24 mouse cellular contexts compared by ENCODE assay signal in genomic region chr2:168522247-168522646, GRCm38 (mm10).
DNase-seq lines count a peak whose midpoint lies in the region; ATAC-seq and TF ChIP-seq lines count a peak whose summit lies in the region.
"Had no signal": no experiment of that assay in that cellular context is flagged by ENCODE, and none has a peak within 500 bp of the region (broad histone marks: within the 10 kb centered on the region; RNA-seq: fewer than 3 reads in every experiment).

No protein-coding gene starts in this region.

- WGBS in midbrain, embryonic 11.5 days, result 92% methylated on average over 3 of the region's 3 CpGs
- WGBS in midbrain, embryonic 10.5 days, result 88% methylated on average over 3 of the region's 3 CpGs
- 93% methylated on average over 3 of the region's 3 CpGs for WGBS in limb, embryonic 10.5 days

- DNase-seq in midbrain, embryonic 11.5 days (ENCODE audit: low spot score, missing footprints), result peak; percentile 60
- DNase-seq in midbrain, embryonic 10.5 days (ENCODE audit: low spot score), result no peak
- DNase-seq in CH12.LX (ENCODE audit: extremely low read depth), result peak; percentile 39
- DNase-seq in limb, embryonic 10.5 days (ENCODE audit: low spot score), result no peak
- DNase-seq in cerebellum, adult 9-11 months, result no peak
- no peak for DNase-seq in urinary bladder, postnatal 36 days (ENCODE audit: low spot score in 2 of 2)
- no peak for DNase-seq in right cerebral cortex, postnatal 36 days (ENCODE audit: low spot score in 2 of 2)
- DNase-seq: adrenal gland, postnatal 10 days; B cell, adult 2 months; cerebellum, adult 11 months; cerebellum, adult 8-10 months; cerebellum, postnatal 14 days; forebrain, postnatal 0 days; gastrocnemius, postnatal 25 days; heart, adult 11 months; kidney, adult 11 months had no signal

- H3K27ac ChIP-seq in midbrain, embryonic 11.5 days (ENCODE audit: low read depth, low read length), result no peak overlapping the region
- no peak overlapping the region for H3K27ac ChIP-seq in midbrain, embryonic 10.5 days (replicated peaks)
- H3K27ac ChIP-seq in CH12.LX (ENCODE audit: insufficient read depth, low read depth), result no peak overlapping the region
- 0 out of 2 replicates have a peak overlapping the region, but pooled peaks have one; percentile 5 for H3K27ac ChIP-seq in limb, embryonic 10.5 days
- H3K27ac ChIP-seq: embryonic facial prominence, embryonic 12.5 days; embryonic facial prominence, embryonic 15.5 days; hindbrain, embryonic 10.5 days; hindbrain, embryonic 13.5 days; intestine, embryonic 15.5 days had no signal

- no peaks in the 10 kb centered on the region for H3K9me3 ChIP-seq in midbrain, embryonic 11.5 days (ENCODE audit: control insufficient read depth, low read length)
- no peaks in the 10 kb centered on the region; the same call in 1 of the 2 replicates for H3K9me3 ChIP-seq in midbrain, embryonic 10.5 days (replicated peaks)
- H3K9me3 ChIP-seq in CH12.LX (replicated peaks; ENCODE audit: low read length), result no peaks in the 10 kb centered on the region
- H3K9me3 ChIP-seq in limb, embryonic 10.5 days (replicated peaks), result no peaks in the 10 kb centered on the region
- H3K9me3 ChIP-seq: embryonic facial prominence, embryonic 12.5 days; embryonic facial prominence, embryonic 15.5 days; intestine, embryonic 15.5 days had no signal

- no peaks in the 10 kb centered on the region for H3K36me3 ChIP-seq in midbrain, embryonic 11.5 days (ENCODE audit: control insufficient read depth, insufficient read depth, low read length)
- H3K36me3 ChIP-seq in midbrain, embryonic 10.5 days, result no peaks in the 10 kb centered on the region
- peaks cover 18 to 78% of the 10 kb centered on the region in 2 experiments for H3K36me3 ChIP-seq in CH12.LX (replicated peaks in 1 of 2; ENCODE audit: control insufficient read depth in 1 of 2, insufficient read depth in 1 of 2, low read length in 1 of 2)
- H3K36me3 ChIP-seq in limb, embryonic 10.5 days, result no peaks in the 10 kb centered on the region
- H3K36me3 ChIP-seq: embryonic facial prominence, embryonic 12.5 days; embryonic facial prominence, embryonic 15.5 days; hindbrain, embryonic 10.5 days; intestine, embryonic 15.5 days had no signal

- no peak overlapping the region for H3K4me2 ChIP-seq in midbrain, embryonic 11.5 days
- H3K4me2 ChIP-seq in CH12.LX (ENCODE audit: insufficient read depth, low read depth, poor library complexity, severe bottlenecking), result no peak overlapping the region
- H3K4me2 ChIP-seq: embryonic facial prominence, embryonic 12.5 days; embryonic facial prominence, embryonic 15.5 days; heart, embryonic 11.5 days; hindbrain, embryonic 13.5 days; intestine, embryonic 15.5 days had no signal

- no peaks in the 10 kb centered on the region for H3K79me2 ChIP-seq in CH12.LX (replicated peaks; ENCODE audit: control insufficient read depth, extremely low read depth, insufficient read depth, poor library complexity, severe bottlenecking)

- TF ChIP-seq RAD21 in CH12.LX (IDR thresholded peaks at IDR 0.05; ENCODE audit: low read depth, low read length), result no peak

- no peak for TF ChIP-seq CTCF in CH12.LX (conservative IDR thresholded peaks at IDR 0.05 in 1 of 2, IDR thresholded peaks at IDR 0.05 in 1 of 2; ENCODE audit: low read depth in 2 of 2, low read length in 2 of 2)

- no peak for ATAC-seq in midbrain, embryonic 11.5 days (ENCODE audit: low FRiP score)
- ATAC-seq: forebrain, embryonic 14.5 days; forebrain, postnatal 0 days; hindbrain, embryonic 16.5 days; intestine, embryonic 15.5 days had no signal

- H3K27me3 ChIP-seq in midbrain, embryonic 11.5 days (ENCODE audit: control insufficient read depth, insufficient read depth, low read length), result no peaks in the 10 kb centered on the region
- peaks cover 33% of the 10 kb centered on the region for H3K27me3 ChIP-seq in midbrain, embryonic 10.5 days (ENCODE audit: low read depth, poor library complexity, severe bottlenecking)
- no peaks in the 10 kb centered on the region for H3K27me3 ChIP-seq in CH12.LX (replicated peaks)
- peaks cover 26% of the 10 kb centered on the region for H3K27me3 ChIP-seq in limb, embryonic 10.5 days (ENCODE audit: low read depth, poor library complexity, severe bottlenecking)
- H3K27me3 ChIP-seq: embryonic facial prominence, embryonic 12.5 days; embryonic facial prominence, embryonic 15.5 days; intestine, embryonic 15.5 days had no signal

- H3K4me3 ChIP-seq in midbrain, embryonic 11.5 days (ENCODE audit: low read depth, low read length), result no peak overlapping the region
- no peak overlapping the region for H3K4me3 ChIP-seq in midbrain, embryonic 10.5 days
- H3K4me3 ChIP-seq in CH12.LX (replicated peaks in 1 of 3; ENCODE audit: low read depth in 2 of 3, low read length in 2 of 3, poor library complexity in 1 of 3), result no peak overlapping the region
- H3K4me3 ChIP-seq in limb, embryonic 10.5 days, result no peak overlapping the region
- H3K4me3 ChIP-seq: embryonic facial prominence, embryonic 12.5 days; embryonic facial prominence, embryonic 15.5 days; hindbrain, embryonic 10.5 days; hindbrain, embryonic 13.5 days; intestine, embryonic 15.5 days had no signal

- peaks cover 10% of the 10 kb centered on the region for H3K4me1 ChIP-seq in midbrain, embryonic 11.5 days (ENCODE audit: control insufficient read depth, insufficient read depth, low read length)
- peaks cover 27% of the 10 kb centered on the region for H3K4me1 ChIP-seq in midbrain, embryonic 10.5 days
- peaks cover 10 to 59% of the 10 kb centered on the region in 2 experiments for H3K4me1 ChIP-seq in CH12.LX (ENCODE audit: control insufficient read depth in 1 of 2, insufficient read depth in 2 of 2)
- H3K4me1 ChIP-seq in limb, embryonic 10.5 days, result peaks cover 30% of the 10 kb centered on the region

- H3K9ac ChIP-seq in midbrain, embryonic 11.5 days (ENCODE audit: low read length), result no peak overlapping the region
- no peak overlapping the region for H3K9ac ChIP-seq in CH12.LX (ENCODE audit: insufficient read depth, low read depth)
- H3K9ac ChIP-seq: embryonic facial prominence, embryonic 12.5 days; embryonic facial prominence, embryonic 15.5 days; forebrain, postnatal 0 days; hindbrain, embryonic 13.5 days; intestine, embryonic 15.5 days had no signal

- in situ Hi-C loops in CH12.LX (cut with MboI; ENCODE audit: low pct_ligation_motif_present, low pct_unique_long_range_greater_than_20kb, low sequenced_read_pairs), result no loop called here

- no peak for TF ChIP-seq EP300 in CH12.LX (IDR thresholded peaks at IDR 0.05; ENCODE audit: low read length)

- dilution Hi-C loops in CH12.LX (cut with MboI; ENCODE audit: extremely low pct_ligation_motif_present, extremely low pct_unique_long_range_greater_than_20kb, low sequenced_read_pairs), result no loop called here

- TF ChIP-seq POLR2A in CH12.LX (IDR thresholded peaks at IDR 0.05; ENCODE audit: low read depth, low read length), result no peak

TF ChIP-seq in CH12.LX, 34 proteins besides CTCF, POLR2A, EP300 and RAD21:
- TF ChIP-seq JUN (IDR thresholded peaks at IDR 0.05; ENCODE audit: insufficient read depth, low read depth, low read length) (no peak), ZKSCAN1 (IDR thresholded peaks at IDR 0.05; ENCODE audit: borderline replicate concordance, low read depth, low read length) (no peak), NELFE (IDR thresholded peaks at IDR 0.05; ENCODE audit: low read depth, low read length) (no peak), ZC3H11A (IDR thresholded peaks at IDR 0.05; ENCODE audit: low read depth, low read length) (no peak), MAFK (IDR thresholded peaks at IDR 0.05; ENCODE audit: insufficient replicate concordance, low read length) (no peak), MXI1 (IDR thresholded peaks at IDR 0.05; ENCODE audit: low read depth, low read length) (no peak), UBTF (IDR thresholded peaks at IDR 0.05; ENCODE audit: low read depth, low read length) (no peak), MYC (IDR thresholded peaks at IDR 0.05; ENCODE audit: low read depth, low read length) (no peak), TCF12 (IDR thresholded peaks at IDR 0.05; ENCODE audit: low read depth, low read length) (peak; percentile 17; the same call in 1 of the 2 replicates), IRF4 (IDR thresholded peaks at IDR 0.05; ENCODE audit: low read depth, low read length) (peak; percentile 43; the same call in 1 of the 2 replicates), BHLHE40 (IDR thresholded peaks at IDR 0.05; ENCODE audit: low read depth, low read length) (peak; percentile 42), GABPA (IDR thresholded peaks at IDR 0.05; ENCODE audit: insufficient replicate concordance, low read depth, low read length) (no peak), SMC3 (IDR thresholded peaks at IDR 0.05; ENCODE audit: low read depth, low read length) (no peak), CHD2 (IDR thresholded peaks at IDR 0.05; ENCODE audit: low read length) (no peak), RCOR1 (conservative IDR thresholded peaks at IDR 0.05; ENCODE audit: low read depth, low read length) (no peak), ELF1 (IDR thresholded peaks at IDR 0.05; ENCODE audit: low read depth, low read length) (no peak), HCFC1 (IDR thresholded peaks at IDR 0.05; ENCODE audit: low read depth, low read length) (no peak), POLR2AphosphoS2 (IDR thresholded peaks at IDR 0.05; ENCODE audit: low read depth, low read length) (no peak), MEF2A (IDR thresholded peaks at IDR 0.05; ENCODE audit: borderline replicate concordance, low read depth, low read length) (no peak), CHD1 (IDR thresholded peaks at IDR 0.05; ENCODE audit: low read depth, low read length) (no peak), SIN3A (IDR thresholded peaks at IDR 0.05; ENCODE audit: low read length) (no peak), MAX (IDR thresholded peaks at IDR 0.05; ENCODE audit: low read length) (no peak)

Comparison
In these comparisons a context has a peak if more than half of its experiments do, and no peak if none do; other contexts are left out.
1. DNase-seq: peak in midbrain, embryonic 11.5 days (single experiment) and CH12.LX (single experiment); none in midbrain, embryonic 10.5 days (single experiment), limb, embryonic 10.5 days (single experiment), cerebellum, adult 9-11 months (single experiment), urinary bladder, postnatal 36 days (0 of 2) and right cerebral cortex, postnatal 36 days (0 of 2).